Mouse (Mus musculus) retina, postnatal 7 days (tissue): ENCODE data around the gene Slc35e3.

Experiments
- DNase-seq: peaks from one replicate; pipeline ENCODE4 v3.0.0-alpha.2; 2012; ENCODE audit warnings: low read depth, low spot score

The Slc35e3 gene

GRCm38 (mm10) chr10:117776281-117777102, 30.3 kb upstream of the Slc35e3 start:
- DNase-seq, result no peak

GRCm38 (mm10) chr10:117775401-117776144, 29.4 kb upstream of the Slc35e3 start:
- DNase-seq, result no peak

- DNase-seq, result no peak
These were observed 28.6 kb upstream of the Slc35e3 start for GRCm38 (mm10) chr10:117774817-117775120.

- no peak for DNase-seq
These were observed 28.0 kb upstream of the Slc35e3 start for GRCm38 (mm10) chr10:117774011-117774816.

- DNase-seq, result no peak
These were observed 27.0 kb upstream of the Slc35e3 start for GRCm38 (mm10) chr10:117773106-117773720.

- no peak for DNase-seq
These were observed 26.4 kb upstream of the Slc35e3 start for GRCm38 (mm10) chr10:117772364-117773105.

- no peak for DNase-seq
These were observed 25.0 kb upstream of the Slc35e3 start for GRCm38 (mm10) chr10:117771131-117771510.

GRCm38 (mm10) chr10:117770286-117771130, 24.3 kb upstream of the Slc35e3 start:
- DNase-seq, result no peak

GRCm38 (mm10) chr10:117769541-117770285, 23.5 kb upstream of the Slc35e3 start:
- DNase-seq, result no peak

GRCm38 (mm10) chr10:117768141-117768440, 21.9 kb upstream of the Slc35e3 start:
- no peak for DNase-seq

- no peak for DNase-seq
These were observed 21.3 kb upstream of the Slc35e3 start for GRCm38 (mm10) chr10:117767286-117768140.

GRCm38 (mm10) chr10:117766896-117767160, 20.7 kb upstream of the Slc35e3 start:
- no peak for DNase-seq

GRCm38 (mm10) chr10:117766111-117766895, 20.1 kb upstream of the Slc35e3 start:
- DNase-seq, result no peak

GRCm38 (mm10) chr10:117765116-117765894, 19.1 kb upstream of the Slc35e3 start:
- DNase-seq, result no peak

GRCm38 (mm10) chr10:117764598-117764997, 18.4 kb upstream of the Slc35e3 start:
- no peak for DNase-seq

GRCm38 (mm10) chr10:117763588-117764190, 17.5 kb upstream of the Slc35e3 start:
- DNase-seq, result no peak

- no peak for DNase-seq
These were observed 16.8 kb upstream of the Slc35e3 start for GRCm38 (mm10) chr10:117762966-117763365.
